26 mouse cellular contexts compared by ENCODE assay signal in the genomic region with DNA sequence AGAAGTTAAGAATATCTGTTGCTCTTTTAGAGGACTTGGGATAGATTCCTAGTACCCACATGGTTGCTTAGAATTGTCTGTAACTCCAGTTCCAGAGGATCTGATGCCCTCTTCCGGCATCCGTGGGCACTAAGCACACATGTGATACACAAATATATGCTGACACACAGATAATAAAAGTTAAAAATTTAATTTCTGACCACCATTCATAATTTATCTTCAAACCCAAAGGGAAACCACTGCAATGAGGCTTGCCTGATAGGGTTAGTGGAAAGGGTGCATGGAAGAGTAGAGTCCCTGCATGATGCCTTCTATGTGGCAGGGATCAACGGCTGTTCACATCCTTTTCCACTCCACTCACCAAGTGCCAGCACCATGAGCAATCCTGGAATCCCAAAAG.
"Had no signal": no experiment of that assay in that cellular context is flagged by ENCODE, and none has a peak within 500 bp of the region (broad histone marks: within the 10 kb centered on the region; RNA-seq: fewer than 3 reads in every experiment).

No protein-coding gene starts in this region.

- H3K4me1 ChIP-seq: heart, embryonic 13.5 days; heart, embryonic 15.5 days; hindbrain, embryonic 10.5 days; hindbrain, embryonic 12.5 days; intestine, embryonic 15.5 days; limb, embryonic 10.5 days; limb, embryonic 12.5 days had no signal

- H3K4me3 ChIP-seq: gastrocnemius, adult 2 months; heart, adult 2 months; heart, embryonic 13.5 days; heart, embryonic 15.5 days; hindbrain, embryonic 10.5 days; hindbrain, embryonic 12.5 days; intestine, embryonic 15.5 days; left cerebral cortex, adult 2 months; limb, embryonic 10.5 days; limb, embryonic 12.5 days had no signal

- H3K9ac ChIP-seq: heart, embryonic 13.5 days; heart, embryonic 15.5 days; hindbrain, embryonic 12.5 days; hindbrain, embryonic 14.5 days; intestine, embryonic 15.5 days; limb, embryonic 12.5 days had no signal

- H3K36me3 ChIP-seq: heart, embryonic 13.5 days; heart, embryonic 15.5 days; hindbrain, embryonic 10.5 days; hindbrain, embryonic 12.5 days; intestine, embryonic 15.5 days; limb, embryonic 10.5 days; limb, embryonic 12.5 days had no signal

- H3K27me3 ChIP-seq: heart, embryonic 13.5 days; heart, embryonic 15.5 days; hindbrain, embryonic 12.5 days; intestine, embryonic 15.5 days; limb, embryonic 12.5 days had no signal

- H3K9me3 ChIP-seq: heart, embryonic 13.5 days; heart, embryonic 15.5 days; hindbrain, embryonic 10.5 days; hindbrain, embryonic 12.5 days; intestine, embryonic 15.5 days; limb, embryonic 10.5 days; limb, embryonic 12.5 days had no signal

- DNase-seq: gastrocnemius, adult 2 months; gastrocnemius, postnatal 10 days; gastrocnemius, postnatal 25 days; heart, adult 2 months; heart, postnatal 14 days; heart, postnatal 36 days; kidney, adult 18-20 months; kidney, adult 8-10 months; kidney, postnatal 10 days; kidney, postnatal 25 days; kidney, postnatal 4 days; layer of hippocampus, adult 9-11 months; liver had no signal

- ATAC-seq: inflammation-experienced regulatory T-cells, adult 6 months; intestine, embryonic 15.5 days; intestine, postnatal 0 days had no signal

- H3K27ac ChIP-seq: gastrocnemius, adult 2 months; heart, adult 2 months; heart, embryonic 13.5 days; heart, embryonic 15.5 days; hindbrain, embryonic 10.5 days; hindbrain, embryonic 12.5 days; hindbrain, embryonic 14.5 days; intestine, embryonic 15.5 days; left cerebral cortex, adult 2 months; limb, embryonic 10.5 days; limb, embryonic 12.5 days had no signal

- H3K4me2 ChIP-seq: heart, embryonic 11.5 days; heart, embryonic 13.5 days; heart, embryonic 15.5 days; hindbrain, embryonic 12.5 days; hindbrain, embryonic 14.5 days; intestine, embryonic 15.5 days; limb, embryonic 12.5 days; liver, embryonic 11.5 days had no signal
